Mouse (Mus musculus) midbrain, embryonic 10.5 days (tissue): Measurements from ENCODE around the gene Pam. TPM values are rescaled to one million over a fixed set of nuclear protein-coding genes. Genes with fewer than 3 reads are reported as not detected.

Source experiments
- DNase-seq: peaks from one replicate; pipeline ENCODE4 v3.0.0-alpha.2; 2017; ENCODE audit warnings: low spot score
- H3K27ac ChIP-seq: fragments of 300-500 bp; sonication (generic); replicated peaks from 2 replicates; pipeline ENCODE4 v1.5.1; 2016; ENCODE audit warnings: mild to moderate bottlenecking
- H3K27me3 ChIP-seq: fragments of 300-500 bp; sonication (generic); 2 replicates; pipeline ENCODE4 v1.6.1; 2016; ENCODE audit warnings: low read depth, mild to moderate bottlenecking; ENCODE audit not compliant: poor library complexity, severe bottlenecking
- H3K36me3 ChIP-seq: fragments of 300-500 bp; sonication (generic); 2 replicates; pipeline ENCODE4 v1.6.1; 2016; ENCODE audit warnings: mild to moderate bottlenecking, moderate library complexity
- H3K4me1 ChIP-seq: fragments of 300-500 bp; sonication (generic); 2 replicates; pipeline ENCODE4 v1.6.1; 2016
- H3K4me3 ChIP-seq: fragments of 300-500 bp; sonication (generic); 2 replicates; pipeline ENCODE4 v1.5.1; 2016; ENCODE audit warnings: mild to moderate bottlenecking, moderate library complexity
- H3K9me3 ChIP-seq: fragments of 300-500 bp; sonication (generic); replicated peaks from 2 replicates; pipeline ENCODE4 v1.6.1; 2016; ENCODE audit warnings: mild to moderate bottlenecking
- WGBS: fragments of 180-500 bp; shearing (Covaris S2); methylation state at CpG from one replicate; pipeline ENCODE4 v1.1.7; 2016; 5-methylcytosine and 5-hydroxymethylcytosine counted together
- polyA plus RNA-seq: library from polyadenylated mRNA; unstranded; fragments of >200 nt; fragmentation: Nextera tagmentation; extraction: Ambion mirVana; gene quantifications from 2 replicates; pipeline ENCODE4 v1.2.1, GENCODE M21; 2016

The Pam gene
- polyA plus RNA-seq, 1 experiment from 2014 or later, result 18.9 TPM

- no peak overlapping the region for H3K4me3 ChIP-seq
- no peaks in the 10 kb centered on the region for H3K9me3 ChIP-seq
- H3K36me3 ChIP-seq, result no peaks in the 10 kb centered on the region
- H3K27me3 ChIP-seq, result no peaks in the 10 kb centered on the region
- no peak overlapping the region for H3K27ac ChIP-seq
- DNase-seq, result no peak
- no peaks in the 10 kb centered on the region for H3K4me1 ChIP-seq
- WGBS, result 71% methylated on average over 5 of the region's 5 CpGs
These were observed 185.9 kb downstream of the Pam start for GRCm38 (mm10) chr1:97909561-97909960.

GRCm38 (mm10) chr1:97908736-97909135 lies 186.7 kb downstream of the Pam start:
- H3K27ac ChIP-seq, result no peak overlapping the region
- H3K4me1 ChIP-seq, result no peaks in the 10 kb centered on the region
- 94% methylated on average over 4 of the region's 4 CpGs for WGBS
- H3K36me3 ChIP-seq, result no peaks in the 10 kb centered on the region
- no peaks in the 10 kb centered on the region for H3K9me3 ChIP-seq
- no peak overlapping the region for H3K4me3 ChIP-seq
- H3K27me3 ChIP-seq, result no peaks in the 10 kb centered on the region
- DNase-seq, result no peak

- Histone ChIP-seq H3K9me3 (no peaks in the 10 kb centered on the region), H3K27me3 (no peaks in the 10 kb centered on the region), H3K36me3 (no peaks in the 10 kb centered on the region), H3K4me1 (no peaks in the 10 kb centered on the region), H3K27ac (no peak overlapping the region), H3K4me3 (no peak overlapping the region)
- no peak for DNase-seq
- WGBS, result 90% methylated on average over 7 of the region's 7 CpGs
These were observed 191.5 kb downstream of the Pam start for GRCm38 (mm10) chr1:97903912-97904460.

GRCm38 (mm10) chr1:97902830-97903229 lies 192.6 kb downstream of the Pam start:
- no peaks in the 10 kb centered on the region for H3K36me3 ChIP-seq
- no peaks in the 10 kb centered on the region for H3K4me1 ChIP-seq
- no peaks in the 10 kb centered on the region for H3K9me3 ChIP-seq
- H3K4me3 ChIP-seq, result no peak overlapping the region
- H3K27me3 ChIP-seq, result no peaks in the 10 kb centered on the region
- H3K27ac ChIP-seq, result no peak overlapping the region
- DNase-seq, result no peak
- 93% methylated on average over 7 of the region's 7 CpGs for WGBS

GRCm38 (mm10) chr1:97900559-97901153 lies 194.8 kb downstream of the Pam start:
- Histone ChIP-seq H3K4me3 (no peak overlapping the region), H3K27me3 (no peaks in the 10 kb centered on the region), H3K36me3 (no peaks in the 10 kb centered on the region), H3K9me3 (no peaks in the 10 kb centered on the region), H3K4me1 (no peaks in the 10 kb centered on the region), H3K27ac (no peak overlapping the region)
- 90% methylated on average over 7 of the region's 7 CpGs for WGBS
- no peak for DNase-seq

GRCm38 (mm10) chr1:97887511-97887910 lies 207.9 kb downstream of the Pam start:
- Histone ChIP-seq H3K27ac (no peak overlapping the region), H3K27me3 (no peaks in the 10 kb centered on the region), H3K36me3 (no peaks in the 10 kb centered on the region), H3K4me3 (no peak overlapping the region), H3K4me1 (no peaks in the 10 kb centered on the region), H3K9me3 (no peaks in the 10 kb centered on the region)
- 93% methylated on average over 9 of the region's 9 CpGs for WGBS
- no peak for DNase-seq

GRCm38 (mm10) chr1:97883498-97883897 lies 211.9 kb downstream of the Pam start:
- WGBS, result 88% methylated on average over 7 of the region's 7 CpGs

GRCm38 (mm10) chr1:97877037-97877436 lies 218.4 kb downstream of the Pam start:
- 0 out of 2 replicates have a peak, but pooled peaks cover 5% of the 10 kb centered on the region for H3K36me3 ChIP-seq
- no peaks in the 10 kb centered on the region for H3K9me3 ChIP-seq
- H3K27me3 ChIP-seq, result no peaks in the 10 kb centered on the region
- DNase-seq, result no peak
- no peak overlapping the region for H3K4me3 ChIP-seq
- no peak overlapping the region for H3K27ac ChIP-seq
- no peaks in the 10 kb centered on the region for H3K4me1 ChIP-seq

More at GRCm38 (mm10) chr1:97883498-97883897, 211.9 kb downstream of the Pam start:
- no peak overlapping the region for H3K4me3 ChIP-seq
- DNase-seq, result no peak
- no peaks in the 10 kb centered on the region for H3K27me3 ChIP-seq
- no peaks in the 10 kb centered on the region for H3K9me3 ChIP-seq
- H3K4me1 ChIP-seq, result no peaks in the 10 kb centered on the region
- no peak overlapping the region for H3K27ac ChIP-seq
- no peaks in the 10 kb centered on the region for H3K36me3 ChIP-seq

- H3K36me3 ChIP-seq, result 0 out of 2 replicates have a peak, but pooled peaks cover 5% of the 10 kb centered on the region
- no peak overlapping the region for H3K27ac ChIP-seq
- no peak overlapping the region for H3K4me3 ChIP-seq
- WGBS, result 95% methylated on average over 2 of the region's 2 CpGs
- no peaks in the 10 kb centered on the region for H3K27me3 ChIP-seq
- no peaks in the 10 kb centered on the region for H3K9me3 ChIP-seq
- DNase-seq, result no peak
- H3K4me1 ChIP-seq, result no peaks in the 10 kb centered on the region
These were observed 221.9 kb downstream of the Pam start for GRCm38 (mm10) chr1:97873490-97874054.

GRCm38 (mm10) chr1:97872493-97872892 lies 223.0 kb downstream of the Pam start:
- no peaks in the 10 kb centered on the region for H3K4me1 ChIP-seq
- 0 out of 2 replicates have a peak, but pooled peaks cover 5% of the 10 kb centered on the region for H3K36me3 ChIP-seq
- no peaks in the 10 kb centered on the region for H3K27me3 ChIP-seq
- WGBS, result 69% methylated on average over 5 of the region's 5 CpGs
- no peak overlapping the region for H3K27ac ChIP-seq
- DNase-seq, result no peak
- no peaks in the 10 kb centered on the region for H3K9me3 ChIP-seq
- no peak overlapping the region for H3K4me3 ChIP-seq

GRCm38 (mm10) chr1:97872072-97872471 lies 223.4 kb downstream of the Pam start:
- H3K36me3 ChIP-seq, result 0 out of 2 replicates have a peak, but pooled peaks cover 5% of the 10 kb centered on the region
- WGBS, result 78% methylated on average over 2 of the region's 2 CpGs
- no peaks in the 10 kb centered on the region for H3K27me3 ChIP-seq
- DNase-seq, result no peak
- H3K4me1 ChIP-seq, result no peaks in the 10 kb centered on the region
- no peaks in the 10 kb centered on the region for H3K9me3 ChIP-seq
- H3K27ac ChIP-seq, result no peak overlapping the region
- no peak overlapping the region for H3K4me3 ChIP-seq

- peaks cover 6% of the 10 kb centered on the region; the same call in 1 of the 2 replicates for H3K4me1 ChIP-seq
- H3K27me3 ChIP-seq, result no peaks in the 10 kb centered on the region
- DNase-seq, result no peak
- H3K9me3 ChIP-seq, result no peaks in the 10 kb centered on the region
- 96% methylated on average over 7 of the region's 7 CpGs for WGBS
- no peak overlapping the region for H3K27ac ChIP-seq
- H3K4me3 ChIP-seq, result no peak overlapping the region
- H3K36me3 ChIP-seq, result no peaks in the 10 kb centered on the region
These were observed 231.3 kb downstream of the Pam start for GRCm38 (mm10) chr1:97864135-97864534.

GRCm38 (mm10) chr1:97863140-97863539 lies 232.3 kb downstream of the Pam start:
- WGBS, result 80% methylated on average over 9 of the region's 9 CpGs
- no peak for DNase-seq
- no peak overlapping the region for H3K27ac ChIP-seq

More at GRCm38 (mm10) chr1:97863140-97863539, 232.3 kb downstream of the Pam start:
- Histone ChIP-seq H3K4me1 (peaks cover 6% of the 10 kb centered on the region; the same call in 1 of the 2 replicates), H3K27me3 (no peaks in the 10 kb centered on the region), H3K36me3 (no peaks in the 10 kb centered on the region), H3K9me3 (no peaks in the 10 kb centered on the region), H3K4me3 (no peak overlapping the region)
